Mouse (Mus musculus): Measurements from ENCODE around the gene Pole4. TPM values are rescaled to one million over a fixed set of nuclear protein-coding genes. Genes with fewer than 3 reads are reported as not detected.

Gene Pole4
- total RNA-seq, 2 experiments from 2014 or later, result 31.4 to 31.7 TPM

Other genes starting within 250 kb of the Pole4 start
- 1 to 10 TPM; 3.2 to 4.1 TPM for gene Hk2, start 69.1 kb upstream of the Pole4 start, total RNA-seq (2021)
- 10 to 100 TPM; 37.5 to 40.6 TPM for gene Sema4f, start 234.4 kb upstream of the Pole4 start, total RNA-seq (2021)
- gene M1ap, start 241.5 kb upstream of the Pole4 start, total RNA-seq (2021), result not detected